Mouse (Mus musculus) thymus, adult 2 months (tissue): ENCODE data around the gene 2410002F23Rik.

ENCODE experiments used
- CTCF ChIP-seq: fragments of 200-500 bp; IDR thresholded peaks from 2 replicates; pipeline ENCODE4 v1.5.1; 2012; ENCODE audit warnings: mild to moderate bottlenecking, control low read depth, low read length, moderate library complexity, borderline replicate concordance; ENCODE audit not compliant: control insufficient read depth, poor library complexity, insufficient read depth; ENCODE audit errors: extremely low read depth
- POLR2A ChIP-seq: fragments of 200-500 bp; IDR thresholded peaks from 2 replicates; pipeline ENCODE4 v1.6.1; 2012; ENCODE audit warnings: mild to moderate bottlenecking, low read length, control low read depth, moderate library complexity; ENCODE audit not compliant: control insufficient read depth, poor library complexity, insufficient read depth; ENCODE audit errors: extremely low read depth

DNA sequence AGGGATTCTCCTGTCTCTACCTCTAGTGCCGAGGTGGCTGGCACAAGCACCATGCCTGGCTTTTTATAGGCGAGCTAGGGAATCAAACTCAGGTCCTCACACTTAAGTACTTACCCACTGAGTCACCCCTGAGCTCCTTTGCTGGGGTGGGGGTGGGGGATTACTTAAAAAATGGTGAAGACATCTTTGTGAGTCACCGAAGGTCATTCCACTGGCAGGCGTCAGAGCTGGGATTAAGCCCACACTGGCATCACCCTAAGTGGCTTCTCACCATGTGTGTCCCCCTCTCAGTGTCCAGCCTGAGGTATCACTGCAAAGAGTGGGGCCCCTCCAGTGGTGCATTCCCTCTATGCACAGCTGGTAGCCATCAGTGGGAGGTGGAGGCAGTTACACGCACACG lies 13.9 kb downstream of the 2410002F23Rik start:
- no peak for TF ChIP-seq CTCF
- no peak for TF ChIP-seq POLR2A
